Mouse (Mus musculus): ENCODE measurements at regions not wholly inside any gene's neighbourhood (a gene's known extent, or its start where the extent isn't known, plus 50 kb on each side); places are given as distances from the start of the nearest gene placed in this dataset.

GRCm38 (mm10) chr8:11923115-11923514 is 82.8 kb downstream of the Tex29 start:
- TF ChIP-seq POLR2A (IDR thresholded peaks at IDR 0.05; ENCODE audit: borderline replicate concordance, control insufficient read depth, low read depth, low read length), result no peak
- TF ChIP-seq CTCF (IDR thresholded peaks at IDR 0.05; ENCODE audit: control insufficient read depth, insufficient read depth, low read length), result no peak

All from bone marrow, adult 2 months (tissue).